Mouse (Mus musculus) liver, adult 2 months (tissue): ENCODE data around the gene Zfp319. TPM values are rescaled to one million over a fixed set of nuclear protein-coding genes. Genes with fewer than 3 reads are reported as not detected.

Source experiments
- DNase-seq: peaks from one replicate; pipeline ENCODE4 v3.0.0-alpha.2; 2011; ENCODE audit warnings: low read depth, low spot score; ENCODE audit errors: extremely low read depth
- H3K27ac ChIP-seq: fragments of 200-500 bp; replicated peaks from 2 replicates; pipeline ENCODE4 v1.5.1; 2012; ENCODE audit warnings: low read depth, mild to moderate bottlenecking, control low read depth, inconsistent platforms, low read length; ENCODE audit not compliant: insufficient read depth
- H3K27me3 ChIP-seq: fragments of 200-500 bp; 2 replicates; pipeline ENCODE4 v1.6.1; 2012; ENCODE audit warnings: mild to moderate bottlenecking, moderate library complexity, low read length, inconsistent platforms; ENCODE audit not compliant: control insufficient read depth, insufficient read depth
- H3K36me3 ChIP-seq: fragments of 200-500 bp; 2 replicates; pipeline ENCODE4 v1.6.1; 2012; ENCODE audit warnings: low read length, inconsistent platforms; ENCODE audit not compliant: control insufficient read depth, insufficient read depth
- H3K4me1 ChIP-seq: fragments of 200-500 bp; 2 replicates; pipeline ENCODE4 v1.6.1; 2011; ENCODE audit warnings: low read length; ENCODE audit not compliant: control insufficient read depth, insufficient read depth
- H3K4me3 ChIP-seq: fragments of 200-500 bp; 2 replicates; pipeline ENCODE4 v1.5.1; 2011; ENCODE audit warnings: low read depth, mild to moderate bottlenecking, control low read depth, low read length, moderate library complexity; ENCODE audit not compliant: insufficient read depth
- H3K79me2 ChIP-seq: fragments of 200-500 bp; 2 replicates; pipeline ENCODE4 v1.6.1; 2012; ENCODE audit warnings: inconsistent platforms, mild to moderate bottlenecking, low read length, moderate library complexity; ENCODE audit not compliant: control insufficient read depth, insufficient read depth
- H3K9ac ChIP-seq: fragments of 200-500 bp; 2 replicates; pipeline ENCODE4 v1.6.1; 2012; ENCODE audit warnings: low read depth, mild to moderate bottlenecking, control low read depth, inconsistent platforms, low read length
- CTCF ChIP-seq: fragments of 200-500 bp; IDR thresholded peaks from 2 replicates; pipeline ENCODE4 v1.5.1; 2011; ENCODE audit warnings: low read depth, low read length, control low read depth
- POLR2A ChIP-seq: fragments of 200-500 bp; IDR thresholded peaks from 2 replicates; pipeline ENCODE4 v1.6.1; 2011; ENCODE audit warnings: low read length, control low read depth; ENCODE audit not compliant: insufficient read depth; ENCODE audit errors: extremely low read depth
- WGBS: fragments of 180-500 bp; shearing (Covaris S2); methylation state at CpG from one replicate; pipeline ENCODE4 v1.1.7; 2018; 5-methylcytosine and 5-hydroxymethylcytosine counted together
- polyA plus RNA-seq: library from polyadenylated mRNA; depleted of rRNA; stranded (reverse); fragments of >200 nt; gene quantifications from 2 replicates; pipeline ENCODE4 v1.2.3, GENCODE M21; 2012
- total RNA-seq: library from RNA; depleted of rRNA; stranded (reverse); fragments of >200 nt; gene quantifications from 2 replicates; pipeline ENCODE4 v1.2.3, GENCODE M21; 2014

Zfp319 gene
- total and polyA plus RNA-seq, 2 experiments, result 1.2 to 3.2 TPM

DNA sequence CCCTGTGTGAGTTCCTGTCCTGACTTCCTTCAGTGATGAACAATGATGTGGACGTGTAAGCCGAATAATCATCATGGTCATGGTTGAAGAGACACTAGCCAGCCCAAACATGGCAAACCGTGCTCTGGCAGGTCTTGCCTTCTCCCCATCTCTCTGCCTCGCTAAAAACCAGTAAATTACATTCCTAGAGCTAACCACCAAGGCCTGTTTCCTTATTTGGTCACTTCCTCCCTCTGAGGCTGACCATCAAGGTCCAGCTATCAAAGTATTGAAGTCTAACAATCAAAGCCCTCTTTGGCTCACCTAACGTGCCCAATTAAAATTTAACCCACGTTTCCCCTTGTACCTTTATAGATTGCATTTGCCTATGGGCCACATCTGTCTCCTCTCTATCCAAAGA lies 30.5 kb upstream of the Zfp319 start:
- peaks cover 13% of the 10 kb centered on the region; the same call in 1 of the 2 replicates for H3K79me2 ChIP-seq
- no peaks in the 10 kb centered on the region for H3K27me3 ChIP-seq
- TF ChIP-seq CTCF (no peak), POLR2A (no peak)
- 49% methylated on average over 6 of the region's 6 CpGs for WGBS
- H3K4me3 ChIP-seq, result no peak overlapping the region
- no peak overlapping the region for H3K27ac ChIP-seq
- peaks cover 36% of the 10 kb centered on the region for H3K4me1 ChIP-seq
- H3K9ac ChIP-seq, result no peak overlapping the region
- DNase-seq, result peak; percentile 66
- no peaks in the 10 kb centered on the region for H3K36me3 ChIP-seq

DNA sequence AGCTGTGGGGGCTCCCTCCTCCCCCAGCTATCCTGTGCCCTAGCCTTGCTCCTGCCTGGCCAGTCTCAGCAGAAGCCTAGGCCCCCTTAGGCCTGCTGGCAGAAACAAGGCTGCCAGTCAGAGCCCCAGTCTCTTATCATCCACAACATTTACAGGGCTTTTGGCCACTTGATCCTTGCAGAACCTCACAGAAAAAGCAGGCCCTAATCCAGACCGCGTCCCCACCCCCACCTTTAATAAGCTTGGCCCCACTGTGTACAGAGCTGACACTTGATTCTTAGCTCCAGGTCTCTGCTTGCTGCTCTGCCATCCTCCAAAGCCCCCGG lies 29.2 kb upstream of the Zfp319 start:
- Histone ChIP-seq H3K79me2 (peaks cover 13% of the 10 kb centered on the region; the same call in 1 of the 2 replicates), H3K4me1 (peaks cover 34% of the 10 kb centered on the region), H3K36me3 (no peaks in the 10 kb centered on the region), H3K4me3 (peak overlapping the region; percentile 46; the same call in 1 of the 2 replicates), H3K27ac (peak overlapping the region; percentile 95), H3K9ac (peak overlapping the region; percentile 66), H3K27me3 (no peaks in the 10 kb centered on the region)
- DNase-seq, result no peak
- 56% methylated on average over 3 of the region's 3 CpGs for WGBS
- TF ChIP-seq CTCF (no peak), POLR2A (no peak)

DNA sequence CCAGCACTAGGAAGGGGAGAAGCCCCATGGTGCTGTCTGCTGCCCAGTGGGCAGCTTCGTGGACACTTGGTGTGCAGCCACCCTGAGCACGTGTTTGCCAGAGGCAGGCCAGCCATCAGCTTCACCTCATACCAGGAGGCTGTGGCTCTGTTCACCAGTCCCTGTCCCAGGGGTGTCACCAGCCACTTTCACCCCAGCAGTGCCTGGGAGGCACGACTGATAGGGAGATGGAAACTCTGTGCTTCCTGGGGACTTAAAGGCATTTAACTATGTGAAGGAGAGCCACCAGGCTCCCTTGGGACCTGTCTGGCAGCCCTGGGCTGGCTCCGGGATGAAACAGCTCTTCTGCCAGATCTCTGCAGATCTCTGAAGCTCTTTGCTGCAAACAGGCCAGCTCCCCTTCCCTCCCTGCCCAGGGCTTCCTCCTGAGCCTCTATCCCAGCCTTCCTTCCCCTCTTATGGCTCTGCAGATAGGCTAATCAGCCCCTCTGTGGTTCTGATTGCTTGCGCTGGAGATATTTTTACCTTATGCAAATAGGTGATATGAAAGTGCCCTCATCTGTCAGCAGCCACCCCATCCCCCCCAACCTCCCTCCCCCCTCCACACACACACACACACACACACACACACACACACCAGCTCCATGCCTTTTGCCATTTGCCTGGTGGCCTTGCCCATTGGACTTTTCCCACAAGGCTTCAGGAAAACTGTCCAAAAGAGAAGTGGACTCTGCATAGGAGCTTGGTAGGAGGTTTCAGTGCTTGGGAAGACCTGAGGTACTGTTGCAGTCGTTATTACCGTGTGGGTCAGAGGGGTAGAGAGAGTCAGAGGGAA lies 28.6 kb upstream of the Zfp319 start:
- Histone ChIP-seq H3K79me2 (peaks cover 16% of the 10 kb centered on the region; the same call in 1 of the 2 replicates), H3K36me3 (no peaks in the 10 kb centered on the region), H3K27me3 (no peaks in the 10 kb centered on the region), H3K4me3 (peak overlapping the region; percentile 46; the same call in 1 of the 2 replicates), H3K9ac (peak overlapping the region; percentile 66), H3K4me1 (peaks cover 34% of the 10 kb centered on the region), H3K27ac (peak overlapping the region; percentile 95)
- 16% methylated on average over 7 of the region's 7 CpGs for WGBS
- no peak for TF ChIP-seq CTCF
- peak; percentile 91 for DNase-seq

DNA sequence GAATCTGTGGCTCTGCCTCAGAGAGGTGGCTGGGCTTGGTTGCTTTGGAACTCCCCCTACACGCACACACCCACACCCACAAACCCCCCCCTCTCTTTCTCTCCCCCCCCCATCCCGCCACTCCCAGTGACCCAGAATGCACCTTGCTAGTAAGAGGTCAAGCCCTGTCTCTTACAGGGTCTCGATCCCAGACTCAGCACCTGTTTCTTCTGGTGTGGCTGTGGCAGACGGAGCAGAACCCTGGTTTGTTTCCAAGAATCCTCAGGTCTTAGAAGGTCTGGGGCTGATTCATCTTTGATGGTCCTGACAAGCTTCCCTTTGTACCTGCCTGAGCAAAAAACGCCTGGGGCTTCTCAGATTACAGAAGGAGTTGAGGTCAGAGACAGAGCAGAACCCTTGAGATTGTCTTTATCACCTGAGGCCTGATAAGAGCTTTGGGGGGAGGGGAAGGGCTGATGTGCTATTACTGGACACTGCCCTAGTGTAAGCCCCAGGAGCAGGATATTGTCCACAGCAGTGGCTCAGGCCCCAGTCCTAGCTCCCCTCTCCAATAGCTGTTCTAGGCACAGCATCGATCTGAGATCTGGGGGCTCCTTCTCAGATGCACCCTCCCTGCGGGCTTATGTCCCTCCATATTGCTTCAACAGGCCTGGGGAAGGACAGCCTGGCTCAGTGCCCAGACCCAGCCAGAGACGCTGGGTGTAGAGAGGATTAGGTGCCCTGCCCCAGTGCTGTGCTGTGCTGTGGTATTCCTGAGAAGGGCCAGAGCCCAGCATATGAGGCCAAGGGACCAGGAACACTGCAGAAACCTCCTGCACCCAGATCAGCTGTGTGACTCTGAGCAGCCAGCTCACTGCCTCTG lies 27.0 kb upstream of the Zfp319 start:
- WGBS, result 49% methylated on average over 7 of the region's 8 CpGs
- peaks cover 26% of the 10 kb centered on the region; the same call in 1 of the 2 replicates for H3K79me2 ChIP-seq
- no peak for TF ChIP-seq POLR2A

DNA sequence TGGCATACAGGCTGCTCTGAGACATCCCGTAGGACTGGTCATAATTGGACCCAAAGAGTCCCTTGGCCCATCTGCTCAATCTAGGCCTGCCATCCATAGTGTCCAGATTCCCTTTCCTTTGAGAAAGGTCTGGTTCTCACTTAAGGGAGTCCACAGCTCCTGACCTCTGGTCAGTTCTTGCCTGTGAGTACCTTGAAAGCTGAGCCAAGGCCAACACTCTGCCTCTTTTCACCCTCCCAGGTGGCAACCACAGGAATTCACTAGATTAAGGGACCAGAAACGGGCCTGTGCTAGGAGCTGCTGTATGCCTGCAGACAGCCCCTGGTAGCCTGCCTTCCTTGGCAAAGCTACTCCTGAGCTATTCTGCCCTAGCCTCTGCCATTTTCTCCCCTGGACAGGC lies 22.9 kb upstream of the Zfp319 start:
- TF ChIP-seq CTCF, result no peak
- no peak for TF ChIP-seq POLR2A
- Histone ChIP-seq H3K79me2 (peaks cover 19% of the 10 kb centered on the region; the same call in 1 of the 2 replicates), H3K36me3 (no peaks in the 10 kb centered on the region), H3K27me3 (no peaks in the 10 kb centered on the region), H3K4me1 (peaks cover 14% of the 10 kb centered on the region), H3K27ac (no peak overlapping the region), H3K9ac (no peak overlapping the region), H3K4me3 (no peak overlapping the region)
- 96% methylated on average over 2 of the region's 2 CpGs for WGBS
- no peak for DNase-seq

More for the DNA sequence above, 27.0 kb upstream of the Zfp319 start:
- Histone ChIP-seq H3K27ac (no peak overlapping the region), H3K4me1 (peaks cover 34% of the 10 kb centered on the region), H3K4me3 (no peak overlapping the region), H3K36me3 (no peaks in the 10 kb centered on the region), H3K27me3 (no peaks in the 10 kb centered on the region), H3K9ac (no peak overlapping the region)
- peak; percentile 32 for DNase-seq
